Mouse (Mus musculus) adrenal gland (tissue): ENCODE results near the gene Olfr1312.
"Not testable (repeated sequence)": the region's sequence is repeated elsewhere in the genome, so short reads cannot be mapped to it uniquely, and the experiment has no call there.

ENCODE experiments used
- intact Hi-C: fragments of 180-260 bp; cut with DNase I; formaldehyde crosslinking; loops from one replicate; pipeline ENCODE4 v1.15.1; 2025
- long read RNA-seq, 2 experiments: library from polyadenylated mRNA; unstranded; transcript quantifications; one replicate each; pipeline ENCODE4 v2.0.0; 2020; ENCODE audit warnings: borderline replicate concordance in 1 of 2; ENCODE audit not compliant: insufficient replicate concordance in 1 of 2

Gene Olfr1312
- long read RNA-seq, experiment 1 = 0 reads
- long read RNA-seq, experiment 2 = 0 reads

- intact Hi-C loops = no loop called here
These were observed at the start of gene Olfr1312 for GRCm38 (mm10) chr2:112050138-112050537. Olfr1312 (minus strand) TSS chr2:112050238.

- intact Hi-C loops = no loop called here
These were observed 46.6 kb upstream of the Olfr1312 start, which contains the start of gene Olfr1314 for GRCm38 (mm10) chr2:112096681-112097080. Olfr1314 (minus strand) TSS chr2:112096781.

- intact Hi-C loops = no loop called here
These were observed 27.7 kb upstream of the Olfr1312 start, which contains the start of gene Olfr1313 for GRCm38 (mm10) chr2:112077743-112078142. Olfr1313 (minus strand) TSS chr2:112077843.

- intact Hi-C loops = not testable (repeated sequence)
These were observed 23.1 kb downstream of the Olfr1312 start for GRCm38 (mm10) chr2:112026971-112027370.

GRCm38 (mm10) chr2:112024312-112024711, 25.7 kb downstream of the Olfr1312 start, which contains the start of gene Olfr1311:
Olfr1311 (minus strand) TSS chr2:112024412.
- intact Hi-C loops = no loop called here

GRCm38 (mm10) chr2:112014900-112015299, 35.1 kb downstream of the Olfr1312 start:
- intact Hi-C loops = no loop called here

- intact Hi-C loops = no loop called here
These were observed 37.4 kb downstream of the Olfr1312 start, which contains the start of gene Olfr1310 for GRCm38 (mm10) chr2:112012608-112013007. Olfr1310 (minus strand) TSS chr2:112012708.

- intact Hi-C loops = no loop called here
These were observed 59.9 kb downstream of the Olfr1312 start, which contains the start of gene Olfr1309 for GRCm38 (mm10) chr2:111990181-111990580. Olfr1309 (minus strand) TSS chr2:111990281.
